9 mouse cellular contexts compared by ENCODE assay signal in genomic region chr9:60692624-60693023, GRCm38 (mm10). TPM values are rescaled to one million over a fixed set of nuclear protein-coding genes. Genes with fewer than 3 reads are reported as not detected.
DNase-seq lines count a peak whose midpoint lies in the region.
"Had no signal": no experiment of that assay in that cellular context is flagged by ENCODE, and none has a peak within 500 bp of the region (broad histone marks: within the 10 kb centered on the region; RNA-seq: fewer than 3 reads in every experiment).

No protein-coding gene starts in this region.

- intact Hi-C loops in heart, postnatal 10 days (cut with DNase I): no loop called here
- intact Hi-C loops in left cerebral cortex, postnatal 4 days (cut with DNase I): no loop called here
- intact Hi-C loops in left cerebral cortex, postnatal 14 days (cut with DNase I): loop anchor here (10.0 kb wide), 1 partner anchor 162 kb away; no protein-coding TSS in a partner anchor

- DNase-seq in heart, adult 11 months: peak; percentile 90
- no peak for DNase-seq in heart, postnatal 10 days
- peak; percentile 24 for DNase-seq in 416B (ENCODE audit: low read depth)
- peak; percentile 67 for DNase-seq in adrenal gland, adult 8-10 months
- DNase-seq in skeletal muscle tissue, adult 2 months (ENCODE audit: low read depth, low spot score): peak; percentile 69
- DNase-seq in left cerebral cortex, postnatal 4 days: no peak
- DNase-seq in left cerebral cortex, postnatal 14 days (ENCODE audit: low spot score in 2 of 2): no peak
- DNase-seq: cerebellum, postnatal 14 days; liver, embryonic 13.5 days had no signal

RNA-seq across cellular contexts. Expression of gene Lrrc49, which starts 4.7 kb away (rescaled TPM):
- 1 to 10 TPM; 7.2 to 9.3 TPM for total RNA-seq in heart, postnatal 10 days (2021)
- total RNA-seq in adrenal gland, adult 8-10 months (2022): 10 to 100 TPM; 16.1 to 24.9 (median 22.2) TPM
- 10 to 100 TPM; 86.6 to 86.9 TPM for total RNA-seq in left cerebral cortex, postnatal 4 days (2021)
- total RNA-seq in left cerebral cortex, postnatal 14 days (2021): 10 to 100 TPM; 71.7 to 75.8 TPM

RNA-seq across cellular contexts. Expression of gene Larp6, which starts 20.2 kb away (rescaled TPM):
- total RNA-seq in heart, postnatal 10 days (2021): 1 to 10 TPM; 1.3 to 1.5 TPM
- 1 to 10 TPM; 3.1 to 4.7 (median 3.7) TPM for total RNA-seq in adrenal gland, adult 8-10 months (2022)
- 10 to 100 TPM; 29.4 to 29.5 TPM for total RNA-seq in left cerebral cortex, postnatal 4 days (2021)
- total RNA-seq in left cerebral cortex, postnatal 14 days (2021): 10 to 100 TPM; 34.8 to 35.5 TPM

Comparison
In these comparisons a context has a peak if more than half of its experiments do, and no peak if none do; other contexts are left out.
1. DNase-seq: peak in heart, adult 11 months (single experiment), 416B (single experiment), adrenal gland, adult 8-10 months (single experiment) and skeletal muscle tissue, adult 2 months (single experiment); none in heart, postnatal 10 days (0 of 2), left cerebral cortex, postnatal 4 days (single experiment) and left cerebral cortex, postnatal 14 days (0 of 2).
2. RNA of gene Larp6, which starts 20.2 kb away (total RNA-seq): 34.8 to 35.5 TPM in left cerebral cortex, postnatal 14 days and 29.4 to 29.5 TPM in left cerebral cortex, postnatal 4 days; 3.1 to 4.7 TPM in adrenal gland, adult 8-10 months and 1.3 to 1.5 TPM in heart, postnatal 10 days; every median in the first group is over 4 times any median in the second.